In the genomic region with DNA sequence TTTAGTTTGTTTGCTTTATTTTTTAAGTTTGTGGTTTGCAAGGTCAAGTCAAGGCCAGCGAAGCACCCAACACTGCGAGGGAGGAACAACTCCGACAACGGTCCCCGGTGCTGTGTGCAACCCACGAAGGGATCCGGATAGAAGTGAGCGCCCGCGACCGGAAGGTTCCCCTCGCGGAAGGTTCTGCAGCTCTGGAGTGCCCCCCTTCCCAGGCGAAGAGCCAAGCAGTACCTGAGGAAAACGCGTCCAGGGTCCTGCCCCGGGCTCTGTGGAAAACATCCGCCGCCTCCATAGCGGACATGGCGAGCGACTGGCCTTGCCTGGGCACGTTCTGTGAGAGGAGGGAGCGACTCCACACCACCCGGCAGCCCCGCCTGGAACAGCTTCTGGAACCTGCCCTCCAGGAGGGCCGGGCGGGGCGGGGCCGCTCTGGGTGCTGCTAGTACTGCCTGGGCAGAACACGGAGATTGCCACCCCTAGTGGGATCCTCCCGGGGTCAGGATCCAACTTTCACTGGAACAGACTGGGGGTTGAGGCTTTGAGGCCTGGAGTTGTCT, we compare ENCODE assay signal across 8 mouse cellular contexts. TPM values are rescaled to one million over a fixed set of nuclear protein-coding genes. Genes with fewer than 3 reads are reported as not detected.
DNase-seq lines count a peak whose midpoint lies in the region; ATAC-seq and TF ChIP-seq lines count a peak whose summit lies in the region.

Gene Cpped1 (minus strand): TSS at position 411 of the 557 bp plus-strand sequence.

- no peak for TF ChIP-seq EP300 in lung, postnatal 0 days (IDR thresholded peaks at IDR 0.05)

- no peaks in the 10 kb centered on the region; the same call in 1 of the 2 replicates for H3K4me1 ChIP-seq in lung, postnatal 0 days (ENCODE audit: insufficient read depth, low read depth, low read length)

- H3K36me3 ChIP-seq in lung, postnatal 0 days (ENCODE audit: insufficient read depth, low read length): no peaks in the 10 kb centered on the region

- peak; percentile 92 to 95 for ATAC-seq in hematopoietic stem cell, adult 5-6 weeks (replicated peaks in 1 of 2; ENCODE audit: insufficient read depth in 1 of 2, low FRiP score in 2 of 2, low TSS enrichment in 1 of 2, low read depth in 1 of 2, poor library complexity in 2 of 2, severe bottlenecking in 2 of 2)
- peak; percentile 97 for ATAC-seq in lung, postnatal 0 days

- DNase-seq in MEL-GATA-1-ER (ENCODE audit: extremely low read depth, low read depth): peak; percentile 78
- peak; percentile 91 for DNase-seq in cerebellum, adult 8-10 months
- peak; percentile 87 for DNase-seq in forelimb bud, embryonic 11.5 days (ENCODE audit: low read depth, low spot score)
- DNase-seq in layer of hippocampus, adult 9-11 months: peak; percentile 88
- peak; percentile 93 for DNase-seq in lung, postnatal 0 days (ENCODE audit: low spot score)
- DNase-seq in ovary, postnatal 14 days (ENCODE audit: low spot score): peak; percentile 88
- DNase-seq in thymus, postnatal 14 days: peak; percentile 92

- H3K4me2 ChIP-seq in lung, postnatal 0 days (replicated peaks; ENCODE audit: low read depth, low read length): peak within 1 kb of the TSS; percentile 62

- TF ChIP-seq CTCF in lung, postnatal 0 days (IDR thresholded peaks at IDR 0.05): peak; percentile 6; the same call in 1 of the 2 replicates

- under 1% methylated on average over 32 of the region's 32 CpGs for WGBS in lung, postnatal 0 days

- H3K27ac ChIP-seq in lung, postnatal 0 days (ENCODE audit: low read length): peak within 1 kb of the TSS; percentile 86

- peak within 1 kb of the TSS; percentile 65 for H3K4me3 ChIP-seq in lung, postnatal 0 days (ENCODE audit: low read depth, low read length)

- H3K9ac ChIP-seq in lung, postnatal 0 days (replicated peaks; ENCODE audit: low read depth): peak within 1 kb of the TSS; percentile 65

- H3K27me3 ChIP-seq in lung, postnatal 0 days (replicated peaks; ENCODE audit: insufficient read depth, low read length): no peaks in the 10 kb centered on the region

- H3K9me3 ChIP-seq in lung, postnatal 0 days (ENCODE audit: low read length): no peaks in the 10 kb centered on the region

RNA-seq across cellular contexts. Expression of gene Cpped1, which starts in this region (rescaled TPM):
- total RNA-seq in hematopoietic stem cell, adult 5-6 weeks (2017): 22.8 and 25.7 TPM in 2 replicates
- 15.7 and 16.1 TPM in 2 replicates for polyA plus RNA-seq in lung, postnatal 0 days (2015; fragmentation: Nextera tagmentation; extraction: Ambion mirVana)

Comparison
In these comparisons a context has a peak if more than half of its experiments do, and no peak if none do; other contexts are left out.
1. Peak in every context shown above with its lines: DNase-seq, ATAC-seq, H3K4me3 ChIP-seq and H3K27ac ChIP-seq.